Mouse (Mus musculus) heart, postnatal 36 days (tissue): ENCODE measurements at regions not wholly inside any gene's neighbourhood (a gene's known extent, or its start where the extent isn't known, plus 50 kb on each side); places are given as distances from the start of the nearest gene placed in this dataset.
A peak's percentile ranks its signal among the peaks of the same experiment; 100 is the strongest.

ENCODE experiments used
- DNase-seq, 2 experiments: peaks; one replicate each; pipeline ENCODE4 v3.0.0; 2021 to 2022
- intact Hi-C: fragments of 180-260 bp; cut with DNase I; formaldehyde crosslinking; loops from one replicate; pipeline ENCODE4 v1.15.1; 2025

DNA sequence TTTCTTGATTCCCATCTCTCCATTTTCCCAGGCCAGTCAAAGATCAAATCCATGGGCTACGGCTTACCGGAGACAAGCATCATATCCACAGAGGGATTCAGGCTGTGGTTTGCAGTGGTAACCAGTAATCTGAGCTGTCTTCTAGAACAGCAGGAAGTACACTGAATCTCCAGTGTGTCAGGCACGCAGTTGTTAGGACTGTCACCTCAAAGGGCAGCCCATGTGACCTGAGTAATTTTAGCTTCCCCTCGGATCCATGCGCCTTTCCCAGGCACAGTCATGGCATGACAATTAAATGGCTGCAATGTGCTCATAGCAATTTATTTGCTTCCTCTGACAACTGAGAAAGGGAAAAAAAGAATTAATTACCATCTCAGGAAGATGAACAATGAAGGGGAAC, 98.2 kb downstream of the Snx19 start:
- intact Hi-C loops, result no loop called here
- no peak for DNase-seq

DNA sequence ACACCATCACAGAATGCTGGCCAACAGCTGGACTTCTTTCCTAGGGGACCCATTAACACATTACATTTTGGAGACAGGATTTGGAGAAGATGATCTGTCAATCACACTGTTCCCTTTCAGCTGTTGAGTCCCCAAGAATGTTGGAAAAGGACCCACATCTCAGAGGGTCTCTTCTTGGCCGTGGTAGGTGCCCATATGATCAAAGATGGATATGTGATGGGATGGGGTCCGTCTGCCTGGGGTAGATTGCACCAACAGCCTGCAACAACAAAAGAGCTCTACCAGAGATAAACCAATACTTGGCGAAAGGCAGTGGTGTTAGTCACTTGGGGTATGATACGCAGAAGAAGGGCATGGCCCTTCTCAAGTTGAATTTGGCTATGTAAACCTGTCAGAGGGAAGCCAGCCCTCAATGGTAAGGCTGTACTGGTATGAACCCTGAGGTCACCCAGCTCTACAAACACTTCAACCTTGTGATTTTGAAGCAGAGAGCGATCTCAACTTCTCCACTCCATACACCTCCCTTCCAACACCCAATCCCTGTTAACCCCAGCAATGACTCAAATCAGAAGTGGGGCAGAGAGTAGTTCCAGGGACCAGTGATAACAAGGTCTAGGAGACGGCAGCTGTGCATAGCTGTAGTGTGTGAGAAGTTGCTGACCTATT, 97.6 kb downstream of the Snx19 start:
- intact Hi-C loops, result no loop called here
- no peak for DNase-seq

DNA sequence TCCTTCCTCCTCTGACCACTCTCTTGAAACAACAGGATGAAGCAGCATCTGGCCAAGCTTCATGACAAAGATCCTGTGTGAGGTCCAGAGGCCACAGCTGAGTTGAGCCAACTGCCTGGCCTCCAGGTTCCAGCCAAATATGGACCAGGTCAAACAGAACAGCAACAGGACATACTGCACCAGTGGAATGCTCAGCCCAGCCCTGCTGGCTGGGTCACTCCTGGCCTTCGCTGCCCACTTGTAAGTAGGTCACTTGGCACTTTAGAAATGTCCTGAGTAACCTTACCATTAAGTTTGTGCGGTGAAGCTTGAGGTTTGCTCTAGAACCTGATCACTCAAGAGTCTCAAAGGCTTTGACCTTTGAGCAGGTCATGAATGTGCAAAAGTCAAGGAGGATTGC, 96.9 kb downstream of the Snx19 start:
- peak; percentile 27 to 33 for DNase-seq
- intact Hi-C loops, result no loop called here

DNA sequence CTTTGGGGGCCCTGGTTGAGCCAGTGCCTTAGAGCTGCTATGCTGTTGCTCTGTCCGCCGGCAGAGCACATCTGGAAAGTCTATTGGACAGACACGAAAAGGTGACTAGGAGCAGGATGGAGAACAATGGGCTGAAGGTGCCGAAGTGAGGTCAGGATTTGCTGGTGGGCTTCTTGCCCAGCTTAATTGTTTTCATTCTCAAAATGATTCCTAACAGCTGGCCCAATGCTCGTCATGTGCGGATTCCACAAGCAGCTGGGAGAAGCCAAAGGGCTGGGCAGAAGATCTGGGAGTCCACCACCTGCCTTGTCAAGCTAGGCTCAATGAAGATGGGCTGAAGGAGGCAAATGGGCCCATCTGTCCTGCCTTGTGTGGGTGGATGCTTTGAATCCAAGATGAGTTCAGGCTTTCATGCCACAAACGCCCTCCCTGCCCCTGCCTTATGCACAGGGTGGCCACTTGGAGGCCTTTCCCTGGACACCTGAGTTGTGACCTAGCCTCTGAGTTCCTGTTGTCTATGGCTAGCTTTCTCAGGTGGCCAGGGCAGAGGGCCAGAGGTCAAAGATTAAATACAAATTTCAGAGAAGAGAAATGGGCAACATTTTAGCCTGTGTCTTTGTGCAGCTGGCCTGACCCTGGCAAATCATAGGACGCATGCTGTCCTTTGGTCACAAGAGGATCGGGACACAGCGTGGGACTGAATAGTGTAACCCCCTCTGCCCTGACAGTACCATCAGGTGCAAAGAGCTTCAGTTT, 95.9 kb downstream of the Snx19 start:
- intact Hi-C loops, result no loop called here
- peak; percentile 28 to 29 for DNase-seq

DNA sequence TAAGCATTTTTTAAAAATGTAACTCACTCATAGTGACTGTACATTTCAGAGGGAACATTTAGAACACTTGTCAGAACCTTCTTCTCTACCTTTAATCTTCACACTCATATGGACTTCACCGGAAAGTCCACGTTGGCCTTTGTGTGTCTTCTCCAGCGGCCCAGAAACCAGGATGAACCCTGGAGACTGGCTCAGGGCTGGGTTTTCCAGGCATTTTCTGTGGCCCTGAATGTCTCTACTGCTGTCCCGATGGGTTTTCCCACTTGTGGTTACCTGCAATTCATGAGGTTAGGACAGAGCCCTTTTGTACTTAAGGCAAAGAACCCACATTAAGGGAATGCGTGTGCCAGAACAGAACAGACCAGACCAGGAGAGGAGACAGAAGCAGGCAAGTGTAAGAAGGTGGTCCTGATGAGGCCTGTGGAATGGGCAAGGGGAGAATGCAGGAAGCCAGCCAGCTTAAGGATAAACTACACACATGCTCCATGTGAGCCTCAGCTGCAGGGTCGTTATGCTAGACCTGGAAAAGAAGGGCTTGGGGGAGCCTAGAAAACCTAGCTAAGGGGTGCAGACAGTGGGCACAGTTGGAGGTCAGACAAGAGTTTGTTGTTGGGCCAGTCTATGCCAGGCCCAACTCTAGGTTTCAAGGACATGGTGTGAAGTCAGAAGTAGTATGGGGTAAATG, 94.8 kb downstream of the Snx19 start:
- DNase-seq, result no peak
- intact Hi-C loops, result no loop called here

DNA sequence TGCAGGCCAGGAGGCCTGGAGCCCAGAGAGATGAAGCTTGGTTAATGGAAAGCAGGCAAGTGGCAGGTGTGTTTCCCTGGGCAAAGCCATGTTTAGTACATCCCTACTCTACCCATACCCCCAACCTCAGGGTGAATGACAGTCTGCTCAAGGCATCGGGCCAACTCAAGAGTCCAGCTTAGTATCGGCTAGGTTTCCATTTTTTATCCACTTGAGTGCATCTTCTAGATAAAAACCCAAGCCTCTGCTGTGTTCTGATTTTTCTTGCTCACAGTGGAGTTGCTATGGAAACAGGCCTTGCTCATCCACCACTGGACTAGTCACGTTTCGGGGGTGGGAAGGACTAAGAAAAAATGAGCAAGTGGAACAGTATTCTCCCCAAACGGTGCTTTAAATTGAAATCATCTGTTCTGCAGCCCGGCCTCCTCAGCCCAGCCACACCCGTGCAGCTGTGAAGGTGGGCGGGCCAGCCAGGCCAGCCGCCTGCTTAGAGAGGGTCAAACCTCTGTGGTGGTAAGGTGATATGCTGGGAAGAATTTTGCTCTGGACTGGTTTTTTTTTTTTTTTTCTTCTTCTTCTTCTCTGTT, 94.0 kb downstream of the Snx19 start:
- intact Hi-C loops, result no loop called here
- no peak for DNase-seq

DNA sequence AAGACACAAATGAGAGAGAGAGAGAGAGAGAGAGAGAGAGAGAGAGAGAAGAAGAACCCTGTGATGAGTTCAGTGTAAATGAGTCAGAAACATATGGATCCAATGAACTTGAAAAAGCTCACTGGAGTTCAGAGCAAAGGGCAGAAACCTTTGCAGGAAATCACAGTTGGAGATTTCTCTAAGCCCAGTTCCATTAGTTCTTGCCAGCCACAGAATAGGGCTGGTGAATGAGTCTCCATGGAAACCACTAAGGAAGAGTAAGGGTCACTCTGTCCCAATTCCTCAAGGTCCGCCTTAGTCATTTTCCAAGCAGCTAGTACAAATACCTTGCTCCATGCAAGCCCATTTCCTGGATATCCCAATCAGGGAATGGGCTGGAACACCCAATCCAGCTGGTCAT, 93.2 kb downstream of the Snx19 start:
- intact Hi-C loops, result no loop called here
- DNase-seq, result no peak

DNA sequence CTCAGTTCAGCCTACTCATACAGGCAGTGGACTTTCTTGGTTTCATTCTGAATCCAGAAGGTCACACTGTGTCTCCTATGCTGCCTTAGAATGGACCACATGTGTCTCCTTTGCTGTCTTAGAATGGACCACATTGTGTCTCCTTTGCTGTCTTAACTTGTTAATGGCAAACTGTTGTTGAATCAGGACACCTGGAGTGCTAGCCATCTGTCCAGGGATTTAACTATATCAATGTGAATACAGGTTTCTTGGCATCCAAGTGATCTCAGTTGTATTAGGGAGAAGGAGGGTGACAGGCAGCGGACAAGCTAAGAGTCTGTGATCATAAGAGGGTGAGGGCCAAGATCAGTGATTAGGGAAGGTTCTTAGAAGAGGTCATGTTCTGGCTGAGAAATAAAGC, 92.3 kb downstream of the Snx19 start:
- intact Hi-C loops, result no loop called here
- no peak for DNase-seq
